Mouse (Mus musculus) neural tube, embryonic 14.5 days (tissue): ENCODE measurements around the gene Glyctk. TPM values are rescaled to one million over a fixed set of nuclear protein-coding genes. Genes with fewer than 3 reads are reported as not detected.

ENCODE experiments used
- ATAC-seq: fragments of 200-750 bp; cut with Nextera tagmentation; 2 replicates; pipeline ENCODE4 v1.8.0; 2017; ENCODE audit warnings: low read depth, mild to moderate bottlenecking, moderate TSS enrichment, moderate library complexity
- H3K27ac ChIP-seq: fragments of 300-500 bp; sonication (generic); 2 replicates; pipeline ENCODE4 v1.5.1; 2014; ENCODE audit warnings: low read depth, mild to moderate bottlenecking, control low read depth, low read length, moderate library complexity, mixed read lengths
- H3K27me3 ChIP-seq: fragments of 300-500 bp; sonication (generic); 2 replicates; pipeline ENCODE4 v1.6.1; 2014; ENCODE audit warnings: low read length; ENCODE audit not compliant: control insufficient read depth, insufficient read depth
- H3K36me3 ChIP-seq: fragments of 300-500 bp; sonication (generic); 2 replicates; pipeline ENCODE4 v1.6.1; 2014; ENCODE audit warnings: low read length, mixed read lengths; ENCODE audit not compliant: control insufficient read depth, insufficient read depth
- H3K4me1 ChIP-seq: fragments of 300-500 bp; sonication (generic); 2 replicates; pipeline ENCODE4 v1.6.1; 2014; ENCODE audit warnings: low read length; ENCODE audit not compliant: control insufficient read depth, insufficient read depth
- H3K4me2 ChIP-seq: fragments of 300-500 bp; sonication (generic); 2 replicates; pipeline ENCODE4 v1.6.1; 2014; ENCODE audit warnings: mild to moderate bottlenecking, low read depth, low read length, control low read depth
- H3K4me3 ChIP-seq: fragments of 300-500 bp; sonication (generic); 2 replicates; pipeline ENCODE4 v1.5.1; 2014; ENCODE audit warnings: low read depth, low read length, control low read depth, mixed read lengths
- H3K9ac ChIP-seq: fragments of 300-500 bp; sonication (generic); replicated peaks from 2 replicates; pipeline ENCODE4 v1.6.1; 2014; ENCODE audit warnings: low read depth, mild to moderate bottlenecking, control low read depth, low read length, mixed read lengths
- H3K9me3 ChIP-seq: fragments of 300-500 bp; sonication (generic); 2 replicates; pipeline ENCODE4 v1.6.1; 2016; ENCODE audit warnings: low read length; ENCODE audit not compliant: control insufficient read depth
- WGBS: fragments of 180-500 bp; shearing (Covaris S2); extraction: QIAGEN DNeasy Blood & Tissue Kit; methylation state at CpG from one replicate; pipeline ENCODE4 v1.1.7; 2014; 5-methylcytosine and 5-hydroxymethylcytosine counted together
- polyA plus RNA-seq: library from polyadenylated mRNA; unstranded; fragments of >200 nt; fragmentation: Nextera tagmentation; extraction: Ambion mirVana; gene quantifications from 2 replicates; pipeline ENCODE4 v1.2.1, GENCODE M21; 2014

The Glyctk gene
- polyA plus RNA-seq, 1 experiment from 2014 or later: 3.3 TPM

- H3K4me1 ChIP-seq: no peaks in the 10 kb centered on the region
- H3K4me3 ChIP-seq: no peak overlapping the region
- no peaks in the 10 kb centered on the region for H3K27me3 ChIP-seq
- H3K27ac ChIP-seq: no peak overlapping the region
- WGBS: 92% methylated on average over 9 of the region's 9 CpGs
- ATAC-seq: no peak
- no peak overlapping the region for H3K4me2 ChIP-seq
- H3K36me3 ChIP-seq: no peaks in the 10 kb centered on the region
- H3K9me3 ChIP-seq: no peaks in the 10 kb centered on the region
- H3K9ac ChIP-seq: no peak overlapping the region
Measured at GRCm38 (mm10) chr9:106197732-106198131, 39.8 kb upstream of the Glyctk start.

GRCm38 (mm10) chr9:106197081-106197713, 39.3 kb upstream of the Glyctk start:
- ATAC-seq: no peak
- 69% methylated on average over 3 of the region's 3 CpGs for WGBS
- Histone ChIP-seq H3K27ac (no peak overlapping the region), H3K4me3 (no peak overlapping the region), H3K36me3 (peaks cover 3% of the 10 kb centered on the region; the same call in 1 of the 2 replicates), H3K27me3 (no peaks in the 10 kb centered on the region), H3K9me3 (no peaks in the 10 kb centered on the region), H3K4me1 (no peaks in the 10 kb centered on the region), H3K4me2 (no peak overlapping the region), H3K9ac (no peak overlapping the region)

GRCm38 (mm10) chr9:106195693-106196092, 37.8 kb upstream of the Glyctk start:
- ATAC-seq: no peak
- Histone ChIP-seq H3K4me3 (no peak overlapping the region), H3K9ac (peak overlapping the region; percentile 16; the same call in 1 of the 2 replicates), H3K36me3 (peaks cover 15% of the 10 kb centered on the region), H3K27me3 (no peaks in the 10 kb centered on the region), H3K9me3 (no peaks in the 10 kb centered on the region), H3K27ac (no peak overlapping the region), H3K4me1 (no peaks in the 10 kb centered on the region), H3K4me2 (no peak overlapping the region)
- 76% methylated on average over 8 of the region's 8 CpGs for WGBS

DNA sequence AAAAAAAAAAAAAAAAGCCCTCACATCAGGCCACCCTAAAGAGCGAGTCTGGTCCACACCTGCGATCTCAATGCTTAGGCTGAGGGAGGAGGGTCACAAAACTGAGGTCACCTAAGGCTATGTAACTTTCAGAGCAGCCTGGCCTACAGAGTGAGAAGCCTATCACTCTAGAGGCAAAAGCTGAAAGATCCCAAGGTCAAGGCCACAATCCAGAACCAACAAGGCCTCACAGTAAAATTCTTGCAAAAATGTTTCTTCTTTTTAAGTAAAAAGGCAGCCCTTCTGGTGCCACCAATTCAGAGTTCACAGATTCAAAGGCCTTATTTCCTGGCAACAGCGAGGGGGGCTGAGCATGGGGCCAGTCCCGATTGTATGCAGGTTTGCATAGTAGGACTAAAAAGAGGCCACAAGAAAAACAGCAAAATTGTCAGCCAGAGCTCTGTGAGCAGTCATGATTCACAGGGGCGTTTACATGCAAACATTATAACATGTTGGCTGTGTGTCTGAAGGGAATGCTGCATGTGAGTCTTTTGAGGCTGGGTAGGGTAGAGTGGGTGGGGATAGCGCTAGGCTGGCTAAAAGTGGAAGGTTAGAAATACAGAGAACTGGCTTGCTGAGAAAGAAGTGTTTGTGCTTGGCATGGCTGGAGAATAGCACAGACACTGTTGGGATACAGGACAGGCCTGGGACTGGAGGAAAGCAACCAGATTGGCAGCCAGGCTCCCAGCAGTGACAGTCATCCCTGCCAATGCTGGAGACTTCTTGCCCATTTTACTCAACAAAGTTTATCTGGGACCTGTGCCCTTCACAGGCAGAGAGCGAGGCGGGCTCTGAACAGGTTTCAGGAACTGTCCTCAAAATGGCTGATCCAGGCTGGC, 36.2 kb upstream of the Glyctk start:
- H3K27ac ChIP-seq: no peak overlapping the region
- no peaks in the 10 kb centered on the region for H3K9me3 ChIP-seq
- no peak for ATAC-seq
- 97% methylated on average over 8 of the region's 8 CpGs for WGBS
- H3K4me1 ChIP-seq: no peaks in the 10 kb centered on the region
- H3K4me3 ChIP-seq: no peak overlapping the region
- H3K36me3 ChIP-seq: peaks cover 28% of the 10 kb centered on the region
- H3K27me3 ChIP-seq: no peaks in the 10 kb centered on the region
- H3K4me2 ChIP-seq: no peak overlapping the region
- H3K9ac ChIP-seq: no peak overlapping the region

GRCm38 (mm10) chr9:106192998-106193397, 35.1 kb upstream of the Glyctk start:
- Histone ChIP-seq H3K9me3 (no peaks in the 10 kb centered on the region), H3K36me3 (peaks cover 38% of the 10 kb centered on the region), H3K4me3 (no peak overlapping the region), H3K4me2 (no peak overlapping the region), H3K4me1 (no peaks in the 10 kb centered on the region), H3K9ac (no peak overlapping the region), H3K27me3 (no peaks in the 10 kb centered on the region), H3K27ac (no peak overlapping the region)
- ATAC-seq: no peak
- 96% methylated on average over 1 of the region's 1 CpGs for WGBS

DNA sequence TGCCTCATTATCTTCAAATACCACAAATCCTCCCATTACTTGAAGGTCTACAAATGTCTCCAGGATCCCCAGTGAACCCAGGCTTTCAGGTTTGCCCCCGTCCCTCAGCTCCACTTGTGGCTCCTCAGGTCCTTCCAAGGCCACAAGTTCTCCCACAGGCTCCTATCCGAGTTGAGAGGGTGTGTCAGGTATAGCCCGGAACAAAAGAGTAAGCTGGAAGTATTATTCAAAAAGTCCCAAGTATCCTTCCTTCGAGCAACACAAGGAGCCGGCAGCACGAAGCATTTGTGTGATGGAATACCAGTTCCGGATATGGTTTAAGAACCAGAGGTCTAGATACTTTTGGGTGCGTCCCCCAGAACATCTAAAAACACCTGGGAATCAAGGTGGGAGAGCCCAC, 34.1 kb upstream of the Glyctk start:
- ATAC-seq: no peak
- H3K27ac ChIP-seq: no peak overlapping the region
- no peak overlapping the region for H3K9ac ChIP-seq
- WGBS: 96% methylated on average over 8 of the region's 8 CpGs
- H3K36me3 ChIP-seq: peaks cover 47% of the 10 kb centered on the region
- H3K27me3 ChIP-seq: no peaks in the 10 kb centered on the region
- no peaks in the 10 kb centered on the region for H3K4me1 ChIP-seq
- H3K9me3 ChIP-seq: no peaks in the 10 kb centered on the region
- H3K4me2 ChIP-seq: no peak overlapping the region
- no peak overlapping the region for H3K4me3 ChIP-seq

- no peaks in the 10 kb centered on the region for H3K27me3 ChIP-seq
- H3K4me3 ChIP-seq: no peak overlapping the region
- no peak overlapping the region for H3K9ac ChIP-seq
- H3K9me3 ChIP-seq: no peaks in the 10 kb centered on the region
- no peak overlapping the region for H3K4me2 ChIP-seq
- no peaks in the 10 kb centered on the region for H3K4me1 ChIP-seq
- 96% methylated on average over 1 of the region's 1 CpGs for WGBS
- no peak for ATAC-seq
- no peak overlapping the region for H3K27ac ChIP-seq
- H3K36me3 ChIP-seq: peaks cover 53% of the 10 kb centered on the region
Measured at GRCm38 (mm10) chr9:106191355-106191754, 33.4 kb upstream of the Glyctk start.

GRCm38 (mm10) chr9:106183996-106184395, 26.1 kb upstream of the Glyctk start:
- ATAC-seq: no peak
- Histone ChIP-seq H3K27me3 (no peaks in the 10 kb centered on the region), H3K9me3 (no peaks in the 10 kb centered on the region), H3K4me2 (no peak overlapping the region), H3K27ac (no peak overlapping the region), H3K4me3 (no peak overlapping the region), H3K4me1 (no peaks in the 10 kb centered on the region), H3K36me3 (peaks cover 81% of the 10 kb centered on the region), H3K9ac (no peak overlapping the region)
- WGBS: 96% methylated on average over 5 of the region's 5 CpGs

DNA sequence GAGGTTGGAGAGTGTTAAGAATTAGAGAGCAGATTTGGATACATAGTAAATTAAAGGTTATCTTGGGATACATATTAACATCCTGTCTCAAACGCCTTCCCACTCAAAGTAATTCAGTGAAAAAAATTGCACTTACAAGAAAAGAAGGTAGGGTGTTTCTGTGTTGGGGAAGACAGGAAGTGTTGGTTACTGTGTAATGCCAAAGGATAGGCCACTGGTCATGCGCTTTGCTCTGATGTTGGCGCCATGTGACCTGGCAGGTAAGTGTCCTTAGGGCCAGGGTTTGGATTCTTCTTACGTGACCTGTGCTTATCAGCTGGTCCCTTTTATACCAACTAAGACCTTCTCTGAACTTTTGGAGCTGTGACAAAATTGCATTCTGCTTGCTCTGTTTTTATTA, 24.2 kb upstream of the Glyctk start:
- Histone ChIP-seq H3K4me2 (no peak overlapping the region), H3K9me3 (no peaks in the 10 kb centered on the region)
- WGBS: 94% methylated on average over 4 of the region's 4 CpGs

More for the DNA sequence above, 24.2 kb upstream of the Glyctk start:
- H3K4me1 ChIP-seq: no peaks in the 10 kb centered on the region
- H3K4me3 ChIP-seq: no peak overlapping the region
- no peak for ATAC-seq
- peaks cover 80% of the 10 kb centered on the region for H3K36me3 ChIP-seq
- H3K27me3 ChIP-seq: no peaks in the 10 kb centered on the region
- H3K27ac ChIP-seq: no peak overlapping the region
- H3K9ac ChIP-seq: no peak overlapping the region
